Mouse (Mus musculus) myocyte (in vitro differentiated cells): Measurements from ENCODE around the gene Gck.

Experiments used
- CEBPB ChIP-seq: IDR thresholded peaks from 2 replicates; pipeline ENCODE4 v1.6.1; 2011; ENCODE audit warnings: mild to moderate bottlenecking, moderate library complexity; ENCODE audit not compliant: poor library complexity, insufficient read depth, severe bottlenecking
- MAX ChIP-seq: IDR thresholded peaks from one replicate; pipeline ENCODE4 v1.6.1; 2011; ENCODE audit warnings: low read depth, mild to moderate bottlenecking, control low read depth
- MYOD1 ChIP-seq, 3 experiments: IDR thresholded peaks; one replicate each; pipeline ENCODE4 v1.6.1; 2011; ENCODE audit warnings: control low read depth in 2 of 3, low read depth in 2 of 3, mild to moderate bottlenecking in 2 of 3, moderate library complexity in 1 of 3; ENCODE audit not compliant: insufficient read length in 2 of 3, control insufficient read depth in 1 of 3
- POLR2A ChIP-seq: IDR thresholded peaks from one replicate; pipeline ENCODE4 v1.6.1; 2011; ENCODE audit warnings: low read depth, mild to moderate bottlenecking, control low read depth, moderate library complexity; ENCODE audit not compliant: insufficient read length
- POLR2AphosphoS2 ChIP-seq: IDR thresholded peaks from one replicate; pipeline ENCODE4 v1.6.1; 2011; ENCODE audit warnings: low read depth, control low read depth; ENCODE audit not compliant: insufficient read length

DNA sequence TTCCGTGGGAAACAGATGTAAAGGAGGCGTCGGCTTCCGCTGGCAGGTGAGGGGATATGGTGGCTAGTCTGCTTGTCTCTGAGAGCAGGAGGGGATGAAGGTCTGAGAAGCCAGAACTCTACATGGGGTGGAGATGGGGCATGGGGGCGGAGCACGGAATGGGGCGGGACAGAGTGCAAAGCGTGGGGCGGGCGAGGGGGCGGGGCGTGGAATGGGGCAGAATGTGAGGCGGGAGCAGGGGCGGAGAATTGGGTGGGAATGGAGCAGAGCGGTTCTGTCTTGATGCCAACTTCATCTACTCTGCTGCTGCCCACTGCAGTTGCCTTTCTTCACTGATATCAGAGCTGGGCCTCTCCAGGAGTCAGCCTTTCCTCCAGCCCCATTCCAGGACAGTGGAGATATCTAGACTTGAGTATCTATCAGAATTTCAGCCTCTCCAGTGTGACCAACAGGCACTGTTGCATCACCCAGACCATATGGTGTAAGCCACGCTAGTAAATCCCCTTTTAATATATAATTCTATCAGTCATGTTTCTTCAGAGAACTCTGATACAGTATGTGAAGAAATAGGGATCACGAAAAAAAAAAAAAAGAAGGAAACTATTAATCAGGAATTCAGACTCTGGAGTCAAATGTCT lies 29.4 kb downstream of the Gck start:
- TF ChIP-seq POLR2A, result no peak
- no peak for TF ChIP-seq MYOD1 (IDR thresholded peaks at IDR 0.05; ENCODE audit: control insufficient read depth in 1 of 3, insufficient read length in 2 of 3, low read depth in 2 of 3)
- no peak for TF ChIP-seq POLR2AphosphoS2
- no peak for TF ChIP-seq MAX
- TF ChIP-seq CEBPB, result no peak
